15 mouse cellular contexts compared by ENCODE assay signal in genomic region chr15:64542250-64542901, GRCm38 (mm10).
DNase-seq lines count a peak whose midpoint lies in the region; ATAC-seq lines count a peak whose summit lies in the region.
"Had no signal": no experiment of that assay in that cellular context is flagged by ENCODE, and none has a peak within 500 bp of the region (broad histone marks: within the 10 kb centered on the region; RNA-seq: fewer than 3 reads in every experiment).

No protein-coding gene starts in this region.

- no peak overlapping the region for H3K9ac ChIP-seq in neural tube, embryonic 13.5 days
- H3K9ac ChIP-seq: heart, embryonic 13.5 days had no signal

- H3K4me2 ChIP-seq in neural tube, embryonic 13.5 days: no peak overlapping the region
- H3K4me2 ChIP-seq: heart, embryonic 13.5 days had no signal

- DNase-seq in adrenal gland, adult 2 months: peak; percentile 62
- no peak for DNase-seq in adrenal gland, adult 18-20 months (ENCODE audit: low spot score in 2 of 2)
- DNase-seq in kidney, adult 9 months: peak; percentile 9
- no peak for DNase-seq in kidney, postnatal 14 days
- DNase-seq in gastrocnemius, postnatal 36 days: peak; percentile 23 to 28
- DNase-seq in right cerebral cortex, postnatal 4 days: no peak
- DNase-seq: cerebellum, adult 18-20 months had no signal

- WGBS in neural tube, embryonic 13.5 days: 44% methylated on average over 8 of the region's 8 CpGs

- H3K27me3 ChIP-seq in neural tube, embryonic 13.5 days: no peaks in the 10 kb centered on the region
- H3K27me3 ChIP-seq: heart, embryonic 13.5 days had no signal

- intact Hi-C loops in gastrocnemius, postnatal 36 days (cut with DNase I): no loop called here

- H3K27ac ChIP-seq in neural tube, embryonic 13.5 days (replicated peaks): peak overlapping the region; percentile 35
- H3K27ac ChIP-seq: embryonic facial prominence, embryonic 10.5 days; forebrain, embryonic 10.5 days; heart, embryonic 13.5 days had no signal

- H3K4me1 ChIP-seq in neural tube, embryonic 13.5 days (replicated peaks): peaks cover 31% of the 10 kb centered on the region
- H3K4me1 ChIP-seq: embryonic facial prominence, embryonic 10.5 days; forebrain, embryonic 10.5 days had no signal

- H3K9me3 ChIP-seq in neural tube, embryonic 13.5 days: no peaks in the 10 kb centered on the region
- H3K9me3 ChIP-seq: embryonic facial prominence, embryonic 10.5 days; forebrain, embryonic 10.5 days; G1E; heart, embryonic 13.5 days had no signal

- H3K4me3 ChIP-seq in neural tube, embryonic 13.5 days: no peak overlapping the region
- H3K4me3 ChIP-seq: embryonic facial prominence, embryonic 10.5 days; forebrain, embryonic 10.5 days; heart, embryonic 13.5 days had no signal

- peak; percentile 77 for ATAC-seq in neural tube, embryonic 13.5 days (ENCODE audit: low read depth)
- ATAC-seq in megakaryocyte progenitor cell, adult 5-6 weeks (replicated peaks; ENCODE audit: poor library complexity): no peak
- ATAC-seq: lung, postnatal 0 days; midbrain, embryonic 16.5 days had no signal

- H3K36me3 ChIP-seq in neural tube, embryonic 13.5 days: no peaks in the 10 kb centered on the region
- H3K36me3 ChIP-seq: embryonic facial prominence, embryonic 10.5 days; forebrain, embryonic 10.5 days; G1E; heart, embryonic 13.5 days had no signal

Comparison
In these comparisons a context has a peak if more than half of its experiments do, and no peak if none do; other contexts are left out.
1. DNase-seq: peak in adrenal gland, adult 2 months (single experiment), kidney, adult 9 months (single experiment) and gastrocnemius, postnatal 36 days (2 of 2); none in adrenal gland, adult 18-20 months (0 of 2), kidney, postnatal 14 days (single experiment) and right cerebral cortex, postnatal 4 days (single experiment).